Mouse (Mus musculus) hindbrain, embryonic 11.5 days (tissue): ENCODE results near the gene Net1. TPM values are rescaled to one million over a fixed set of nuclear protein-coding genes. Genes with fewer than 3 reads are reported as not detected.

ENCODE experiments used
- ATAC-seq: fragments of 200-750 bp; cut with Nextera tagmentation; 2 replicates; pipeline ENCODE4 v1.8.0; 2017; ENCODE audit warnings: mild to moderate bottlenecking, moderate TSS enrichment, moderate library complexity; ENCODE audit not compliant: low FRiP score
- DNase-seq: peaks from one replicate; pipeline ENCODE4 v3.0.0-alpha.2; 2015; ENCODE audit warnings: low spot score
- H3K27ac ChIP-seq: fragments of 300-500 bp; sonication (generic); 2 replicates; pipeline ENCODE4 v1.5.1; 2014; ENCODE audit warnings: mild to moderate bottlenecking, low read depth, low read length
- H3K27me3 ChIP-seq: fragments of 300-500 bp; sonication (generic); 2 replicates; pipeline ENCODE4 v1.6.1; 2014; ENCODE audit warnings: mild to moderate bottlenecking, low read length, moderate library complexity, mixed read lengths; ENCODE audit not compliant: control insufficient read depth, insufficient read depth
- H3K36me3 ChIP-seq: fragments of 300-500 bp; sonication (generic); 2 replicates; pipeline ENCODE4 v1.6.1; 2014; ENCODE audit warnings: mild to moderate bottlenecking, low read length, moderate library complexity, mixed read lengths; ENCODE audit not compliant: control insufficient read depth, insufficient read depth
- H3K4me1 ChIP-seq: fragments of 300-500 bp; sonication (generic); replicated peaks from 2 replicates; pipeline ENCODE4 v1.6.1; 2014; ENCODE audit warnings: low read length, mixed read lengths; ENCODE audit not compliant: control insufficient read depth, insufficient read depth
- H3K4me2 ChIP-seq: fragments of 300-500 bp; sonication (generic); replicated peaks from 2 replicates; pipeline ENCODE4 v1.6.1; 2014; ENCODE audit warnings: mild to moderate bottlenecking, low read depth, low read length
- H3K4me3 ChIP-seq: fragments of 300-500 bp; sonication (generic); 2 replicates; pipeline ENCODE4 v1.5.1; 2014; ENCODE audit warnings: low read depth, low read length
- H3K9ac ChIP-seq: fragments of 300-500 bp; sonication (generic); 2 replicates; pipeline ENCODE4 v1.6.1; 2014; ENCODE audit warnings: low read depth, low read length
- H3K9me3 ChIP-seq: fragments of 300-500 bp; sonication (generic); 2 replicates; pipeline ENCODE4 v1.6.1; 2016; ENCODE audit warnings: low read length; ENCODE audit not compliant: control insufficient read depth
- WGBS: fragments of 180-500 bp; shearing (Covaris S2); extraction: QIAGEN DNeasy Blood & Tissue Kit; methylation state at CpG from one replicate; pipeline ENCODE4 v1.1.7; 2014; 5-methylcytosine and 5-hydroxymethylcytosine counted together
- polyA plus RNA-seq: library from polyadenylated mRNA; unstranded; fragments of >200 nt; fragmentation: Nextera tagmentation; extraction: Ambion mirVana; gene quantifications from 2 replicates; pipeline ENCODE4 v1.2.1, GENCODE M21; 2014

Gene Net1
- polyA plus RNA-seq: 31.4 and 33.9 TPM in 2 replicates

DNA sequence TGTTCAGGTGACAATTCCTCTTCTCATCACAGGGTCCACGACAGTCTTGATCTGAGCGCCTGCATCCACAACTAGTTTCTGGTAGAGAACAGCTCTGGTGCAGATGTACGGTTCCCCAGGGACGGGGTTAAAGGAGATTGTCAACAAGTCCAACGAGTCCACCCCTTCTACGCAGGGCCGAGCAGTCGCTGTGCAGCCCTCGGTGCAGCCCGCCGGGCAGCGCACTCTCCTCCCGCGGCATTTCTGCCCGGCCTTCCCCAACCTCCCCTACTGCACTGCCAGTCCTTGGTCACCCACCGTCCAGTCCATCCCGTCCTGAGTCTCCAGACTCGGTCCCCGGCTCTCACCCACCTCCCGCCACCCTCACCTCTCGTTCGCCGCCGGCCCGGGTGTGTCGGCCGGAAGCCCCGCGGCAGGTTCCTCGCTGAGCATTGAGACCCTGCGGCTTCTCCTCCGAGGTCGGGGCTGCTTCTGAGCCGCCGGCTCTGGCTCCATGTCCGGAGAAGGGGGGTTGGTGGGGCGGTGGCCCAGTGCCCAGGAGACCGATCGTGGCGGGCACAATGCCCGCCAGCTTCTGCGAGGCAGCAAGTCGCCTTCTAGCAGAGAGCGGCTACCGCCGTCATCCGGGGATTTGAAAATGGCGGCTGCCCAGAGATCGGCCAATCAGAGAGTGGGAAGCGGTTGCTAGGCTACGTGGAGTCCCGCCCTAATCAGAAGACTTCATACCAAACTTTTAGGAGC, at the start of gene Net1, which contains the start of gene Tubal3:
TSS of gene Net1 (minus strand) at position 650 of the 741 bp plus-strand sequence.
TSS of gene Tubal3 (plus strand) at position 704 of the 741 bp plus-strand sequence.
- WGBS: under 1% methylated on average over 52 of the region's 52 CpGs
- ATAC-seq (peak; percentile 99), DNase-seq (peak; percentile 93)
- Histone ChIP-seq H3K27me3 (no peaks in the 10 kb centered on the region), H3K36me3 (no peaks in the 10 kb centered on the region), H3K27ac (no peak within 1 kb of the TSS), H3K4me2 (peak within 1 kb of the TSS; percentile 52), H3K9ac (peak within 1 kb of the TSS; percentile 67), H3K4me1 (no peaks in the 10 kb centered on the region), H3K4me3 (peak within 1 kb of the TSS; percentile 59), H3K9me3 (no peaks in the 10 kb centered on the region)

DNA sequence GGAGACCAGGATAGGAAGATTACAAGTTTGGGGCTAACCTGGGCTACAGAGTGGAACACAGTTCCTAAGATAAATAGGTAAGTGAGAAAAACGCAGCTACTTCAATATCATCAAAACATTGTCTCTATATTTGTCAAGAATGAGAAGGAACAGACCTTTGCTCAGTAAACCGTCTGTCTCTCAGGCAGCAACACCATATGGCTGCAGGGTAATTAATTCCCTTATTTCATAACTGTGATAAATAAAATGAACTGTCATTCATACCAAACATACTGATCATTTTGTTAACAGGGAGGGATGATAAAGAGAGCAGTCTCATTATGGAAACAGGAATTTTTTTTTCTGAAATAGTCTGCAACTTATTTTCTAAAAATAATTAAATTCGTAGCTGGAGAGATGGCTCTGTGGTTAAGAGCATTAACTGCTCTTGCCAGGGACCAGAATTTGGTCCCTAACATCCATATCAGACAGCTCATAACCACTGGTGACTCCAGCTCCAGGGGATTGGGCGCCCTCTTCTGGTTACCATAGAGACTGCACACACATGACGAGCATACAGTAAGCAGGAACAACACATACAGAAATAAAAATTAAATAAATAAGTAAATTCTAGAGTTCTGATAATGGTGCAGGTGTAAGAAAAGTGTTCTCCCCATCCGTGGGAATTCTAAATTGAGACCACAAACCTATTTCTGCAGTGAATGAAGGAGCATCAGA, 33.3 kb upstream of the Net1 start:
- Histone ChIP-seq H3K27ac (no peak overlapping the region), H3K9ac (no peak overlapping the region), H3K4me2 (no peak overlapping the region), H3K4me1 (no peaks in the 10 kb centered on the region), H3K9me3 (no peaks in the 10 kb centered on the region), H3K36me3 (no peaks in the 10 kb centered on the region), H3K4me3 (no peak overlapping the region), H3K27me3 (no peaks in the 10 kb centered on the region)
- peak; percentile 1 for DNase-seq
- ATAC-seq: no peak
- WGBS: 83% methylated on average over 6 of the region's 6 CpGs

- Histone ChIP-seq H3K9me3 (no peaks in the 10 kb centered on the region), H3K9ac (no peak overlapping the region), H3K4me1 (no peaks in the 10 kb centered on the region), H3K27ac (no peak overlapping the region), H3K36me3 (no peaks in the 10 kb centered on the region), H3K27me3 (no peaks in the 10 kb centered on the region), H3K4me3 (no peak overlapping the region), H3K4me2 (no peak overlapping the region)
- no peak for DNase-seq
- no peak for ATAC-seq
- WGBS: 90% methylated on average over 4 of the region's 4 CpGs
These were observed 31.5 kb upstream of the Net1 start for GRCm38 (mm10) chr13:3949477-3949876.

DNA sequence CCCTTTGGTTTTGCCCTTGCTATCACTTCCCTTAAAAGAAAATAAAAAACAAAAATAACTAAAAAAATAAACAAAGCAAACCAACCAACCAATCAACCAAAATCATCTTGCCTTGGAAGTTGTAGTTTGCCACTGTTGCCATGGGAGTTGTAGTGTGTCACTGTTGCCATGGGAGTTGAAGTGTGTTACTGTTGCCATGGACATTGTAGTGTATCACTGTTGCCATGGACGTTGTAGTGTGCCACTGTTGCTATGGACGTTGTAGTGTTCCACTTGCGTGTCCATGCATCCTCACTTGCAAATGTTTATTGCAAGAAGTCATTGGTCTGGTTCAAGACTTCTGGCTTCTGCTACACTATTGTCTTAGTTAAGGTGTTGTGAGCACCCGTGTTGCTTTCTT, 29.2 kb upstream of the Net1 start:
- WGBS: 86% methylated on average over 4 of the region's 4 CpGs

DNA sequence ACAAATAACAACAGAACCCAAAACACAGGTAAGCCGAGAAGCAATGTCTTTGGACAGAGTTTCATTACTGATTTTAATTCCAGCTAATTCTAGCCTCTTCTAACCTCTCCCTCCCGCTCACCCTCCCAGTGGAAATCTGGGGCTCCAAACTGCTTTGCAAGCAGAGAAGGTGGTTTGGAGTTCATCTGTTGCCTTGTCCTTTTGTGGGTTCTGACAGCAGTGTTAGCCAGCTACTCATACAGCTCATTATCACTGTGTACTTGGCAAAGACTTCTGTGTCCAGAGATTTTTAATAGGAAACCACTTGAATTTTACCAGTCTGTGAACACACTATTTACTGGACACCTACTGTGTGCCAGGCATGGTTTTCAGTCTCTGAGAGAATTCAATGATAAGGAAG, 27.2 kb upstream of the Net1 start, which contains the start of gene Ucn3:
TSS of gene Ucn3 (minus strand) at position 101 of the 400 bp plus-strand sequence.
- no peaks in the 10 kb centered on the region for H3K27me3 ChIP-seq
- H3K36me3 ChIP-seq: no peaks in the 10 kb centered on the region
- H3K4me2 ChIP-seq: no peak within 1 kb of the TSS
- no peak within 1 kb of the TSS for H3K4me3 ChIP-seq
- DNase-seq (no peak), ATAC-seq (no peak)
- H3K9ac ChIP-seq: no peak within 1 kb of the TSS
- no peaks in the 10 kb centered on the region for H3K4me1 ChIP-seq
- H3K9me3 ChIP-seq: no peaks in the 10 kb centered on the region
- WGBS: 78% methylated on average over 2 of the region's 2 CpGs
- no peak within 1 kb of the TSS for H3K27ac ChIP-seq

More for the DNA sequence above, 29.2 kb upstream of the Net1 start:
- Histone ChIP-seq H3K27ac (no peak overlapping the region), H3K4me3 (no peak overlapping the region), H3K9ac (no peak overlapping the region), H3K27me3 (no peaks in the 10 kb centered on the region), H3K4me2 (no peak overlapping the region), H3K9me3 (no peaks in the 10 kb centered on the region), H3K36me3 (no peaks in the 10 kb centered on the region), H3K4me1 (no peaks in the 10 kb centered on the region)
- ATAC-seq: no peak
- no peak for DNase-seq

- no peak overlapping the region for H3K27ac ChIP-seq
- ATAC-seq (no peak), DNase-seq (no peak)
- H3K4me3 ChIP-seq: no peak overlapping the region
- H3K9me3 ChIP-seq: no peaks in the 10 kb centered on the region
- H3K36me3 ChIP-seq: no peaks in the 10 kb centered on the region
- no peaks in the 10 kb centered on the region for H3K27me3 ChIP-seq
- H3K4me2 ChIP-seq: no peak overlapping the region
- 86% methylated on average over 7 of the region's 7 CpGs for WGBS
- no peak overlapping the region for H3K9ac ChIP-seq
- no peaks in the 10 kb centered on the region for H3K4me1 ChIP-seq
These were observed 26.7 kb upstream of the Net1 start for GRCm38 (mm10) chr13:3944699-3945098.

DNA sequence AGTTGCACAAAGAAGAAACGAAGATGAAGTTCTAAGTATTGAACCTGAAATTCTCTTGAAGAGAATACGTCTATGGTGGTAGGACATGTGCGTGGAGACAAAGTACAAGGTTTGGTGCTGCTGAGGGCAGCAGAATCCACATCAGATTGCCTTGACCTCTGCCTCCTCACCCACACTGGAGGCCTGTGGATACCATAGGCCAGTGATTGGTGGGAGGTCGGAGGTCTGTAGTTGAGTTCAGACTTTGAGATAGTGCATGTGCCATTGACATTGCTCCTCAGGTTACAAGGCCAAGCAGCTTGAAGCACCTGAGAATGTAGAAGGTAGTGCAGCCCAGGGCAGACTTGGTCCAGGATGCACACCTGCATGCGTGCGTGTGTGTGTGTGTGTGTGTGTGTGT, 8.0 kb upstream of the Net1 start:
- ATAC-seq (no peak), DNase-seq (no peak)
- H3K27ac ChIP-seq: no peak overlapping the region
- no peaks in the 10 kb centered on the region for H3K4me1 ChIP-seq
- no peak overlapping the region for H3K4me2 ChIP-seq
- no peaks in the 10 kb centered on the region for H3K36me3 ChIP-seq
- no peaks in the 10 kb centered on the region for H3K27me3 ChIP-seq
- 89% methylated on average over 6 of the region's 6 CpGs for WGBS
- H3K9ac ChIP-seq: no peak overlapping the region
- H3K4me3 ChIP-seq: no peak overlapping the region
- no peaks in the 10 kb centered on the region for H3K9me3 ChIP-seq

DNA sequence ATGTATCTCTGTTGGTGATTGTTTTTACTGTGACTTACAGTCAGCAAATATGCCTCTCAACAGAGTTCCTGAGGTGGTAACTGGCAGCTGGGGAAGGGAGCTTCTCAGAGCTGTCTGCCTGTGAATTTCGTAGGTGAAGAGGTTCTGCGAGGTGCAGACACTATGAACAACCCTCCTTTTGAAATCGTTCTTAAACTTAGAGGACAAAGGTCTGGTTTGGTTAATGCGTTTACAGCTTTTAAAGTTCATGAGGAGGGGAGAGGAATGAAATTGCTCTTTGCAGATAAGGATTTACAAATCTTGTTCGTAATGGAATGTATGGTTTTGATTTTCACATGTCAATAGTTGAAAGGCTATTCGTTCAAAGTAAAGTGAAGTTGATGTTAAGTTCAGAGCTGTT, 7.6 kb upstream of the Net1 start:
- Histone ChIP-seq H3K27ac (no peak overlapping the region), H3K4me3 (no peak overlapping the region), H3K4me1 (no peaks in the 10 kb centered on the region), H3K27me3 (no peaks in the 10 kb centered on the region), H3K36me3 (no peaks in the 10 kb centered on the region), H3K9me3 (no peaks in the 10 kb centered on the region), H3K9ac (no peak overlapping the region), H3K4me2 (no peak overlapping the region)
- ATAC-seq: no peak
- WGBS: 88% methylated on average over 6 of the region's 6 CpGs
- no peak for DNase-seq
